ENCODE assay signal across 8 mouse cellular contexts in genomic region chr4:21848287-21848630, GRCm38 (mm10). TPM values are rescaled to one million over a fixed set of nuclear protein-coding genes. Genes with fewer than 3 reads are reported as not detected.
DNase-seq lines count a peak whose midpoint lies in the region; ATAC-seq lines count a peak whose summit lies in the region.

No protein-coding gene starts in this region.

- H3K9me3 ChIP-seq in forebrain, embryonic 15.5 days, result no peaks in the 10 kb centered on the region
- H3K9me3 ChIP-seq in neural tube, embryonic 15.5 days (replicated peaks), result no peaks in the 10 kb centered on the region

- ATAC-seq in forebrain, embryonic 15.5 days (replicated peaks), result peak; percentile 89
- peak; percentile 91 for ATAC-seq in neural tube, embryonic 15.5 days (ENCODE audit: low FRiP score)

- H3K27me3 ChIP-seq in forebrain, embryonic 15.5 days, result no peaks in the 10 kb centered on the region
- no peaks in the 10 kb centered on the region for H3K27me3 ChIP-seq in neural tube, embryonic 15.5 days (replicated peaks)

- under 1% methylated on average over 24 of the region's 24 CpGs for WGBS in forebrain, embryonic 15.5 days
- WGBS in neural tube, embryonic 15.5 days, result under 1% methylated on average over 24 of the region's 24 CpGs

- H3K27ac ChIP-seq in forebrain, embryonic 15.5 days (replicated peaks), result peak overlapping the region; percentile 99
- peak overlapping the region; percentile 100 for H3K27ac ChIP-seq in neural tube, embryonic 15.5 days (replicated peaks)

- DNase-seq in NIH3T3 (ENCODE audit: low read depth), result peak; percentile 93
- peak; percentile 88 to 91 for DNase-seq in cerebellum, adult 18-20 months
- peak; percentile 75 for DNase-seq in heart, postnatal 25 days (ENCODE audit: low spot score)
- peak; percentile 89 for DNase-seq in layer of hippocampus, adult 11-12 months (ENCODE audit: low spot score)
- DNase-seq in lung, adult 18-20 months, result peak; percentile 89 to 93
- peak; percentile 92 for DNase-seq in thymus, postnatal 0 days (ENCODE audit: low spot score)

- H3K9ac ChIP-seq in forebrain, embryonic 15.5 days (replicated peaks), result peak overlapping the region; percentile 90
- H3K9ac ChIP-seq in neural tube, embryonic 15.5 days (replicated peaks), result peak overlapping the region; percentile 95

- H3K36me3 ChIP-seq in forebrain, embryonic 15.5 days, result no peaks in the 10 kb centered on the region
- no peaks in the 10 kb centered on the region for H3K36me3 ChIP-seq in neural tube, embryonic 15.5 days

- intact Hi-C loops in heart, postnatal 25 days (cut with DNase I), result no loop called here

- H3K4me3 ChIP-seq in forebrain, embryonic 15.5 days, result peak overlapping the region; percentile 68
- H3K4me3 ChIP-seq in neural tube, embryonic 15.5 days (replicated peaks), result peak overlapping the region; percentile 82

- peak overlapping the region; percentile 60 for H3K4me2 ChIP-seq in forebrain, embryonic 15.5 days (replicated peaks)
- H3K4me2 ChIP-seq in neural tube, embryonic 15.5 days, result peak overlapping the region; percentile 61

- H3K4me1 ChIP-seq in forebrain, embryonic 15.5 days, result peaks cover 32% of the 10 kb centered on the region
- H3K4me1 ChIP-seq in neural tube, embryonic 15.5 days, result peaks cover 29% of the 10 kb centered on the region

RNA-seq across cellular contexts. Expression of gene Pnisr, which starts 0.9 kb away (rescaled TPM):
- polyA plus RNA-seq in forebrain, embryonic 15.5 days (2015; fragmentation: Nextera tagmentation; extraction: Ambion mirVana), result 185 and 195 TPM in 2 replicates
- 10 to 100 TPM; 27.8 to 35.5 TPM for total RNA-seq in heart, postnatal 25 days (2021)
- polyA plus RNA-seq in neural tube, embryonic 15.5 days (2015; fragmentation: Nextera tagmentation; extraction: Ambion mirVana), result 163 and 171 TPM in 2 replicates
- polyA plus RNA-seq in thymus, postnatal 0 days (2015; fragmentation: Nextera tagmentation; extraction: Ambion mirVana), result 124 and 128 TPM in 2 replicates

RNA-seq across cellular contexts. Expression of gene Coq3, which starts 31.2 kb away (rescaled TPM):
- 15.2 and 15.6 TPM in 2 replicates for polyA plus RNA-seq in forebrain, embryonic 15.5 days (2015; fragmentation: Nextera tagmentation; extraction: Ambion mirVana)
- 10 to 100 TPM; 35.0 to 37.1 TPM for total RNA-seq in heart, postnatal 25 days (2021)
- polyA plus RNA-seq in neural tube, embryonic 15.5 days (2015; fragmentation: Nextera tagmentation; extraction: Ambion mirVana), result 14.7 and 15.8 TPM in 2 replicates
- polyA plus RNA-seq in thymus, postnatal 0 days (2015; fragmentation: Nextera tagmentation; extraction: Ambion mirVana), result 14.0 and 14.6 TPM in 2 replicates

Comparison
In these comparisons a context has a peak if more than half of its experiments do, and no peak if none do; other contexts are left out.
1. Peak in every context shown above with its lines: DNase-seq, ATAC-seq, H3K4me3 ChIP-seq and H3K27ac ChIP-seq.